Mouse (Mus musculus) MEL (cell line): ENCODE data around the gene Rtbdn. TPM values are rescaled to one million over a fixed set of nuclear protein-coding genes. Genes with fewer than 3 reads are reported as not detected.

Source experiments
- DNase-seq: peaks from one replicate; pipeline ENCODE4 v3.0.0; 2011; ENCODE audit warnings: low read depth, low spot score
- H3K27ac ChIP-seq: 2 replicates; pipeline ENCODE4 v1.5.1; 2012; ENCODE audit warnings: low read depth, mild to moderate bottlenecking, control low read depth, low read length, moderate library complexity; ENCODE audit not compliant: control insufficient read depth
- H3K27me3 ChIP-seq, 2 experiments: fragments of 150-350 bp in 1 of 2; sonication (generic) in 1 of 2; 2 replicates each; pipeline ENCODE4 v1.6.1; 2012; ENCODE audit warnings: low read length in 2 of 2, mild to moderate bottlenecking in 2 of 2, improper control_type of control experiment in 1 of 2, moderate library complexity in 1 of 2; ENCODE audit not compliant: insufficient read depth in 2 of 2, control insufficient read depth in 1 of 2
- H3K36me3 ChIP-seq, 2 experiments: 2 replicates each; pipeline ENCODE4 v1.6.1; 2012 to 2014; ENCODE audit warnings: low read length in 2 of 2, improper control_type of control experiment in 1 of 2, inconsistent platforms in 1 of 2, mild to moderate bottlenecking in 1 of 2; ENCODE audit not compliant: insufficient read depth in 2 of 2, control insufficient read depth in 1 of 2
- H3K4me1 ChIP-seq, 2 experiments: fragments of 150-350 bp in 1 of 2; sonication (generic) in 1 of 2; 2 replicates each; pipeline ENCODE4 v1.6.1; 2012; ENCODE audit warnings: low read length in 2 of 2, improper control_type of control experiment in 1 of 2, mild to moderate bottlenecking in 1 of 2; ENCODE audit not compliant: insufficient read depth in 2 of 2, control insufficient read depth in 1 of 2
- H3K4me3 ChIP-seq, 2 experiments: fragments of 150-350 bp in 1 of 2; sonication (generic) in 1 of 2; 2 replicates each; pipeline ENCODE4 v1.5.1; 2012; ENCODE audit warnings: low read depth in 2 of 2, low read length in 2 of 2, mild to moderate bottlenecking in 2 of 2, moderate library complexity in 2 of 2, control low read depth in 1 of 2, improper control_type of control experiment in 1 of 2; ENCODE audit not compliant: control insufficient read depth in 1 of 2, insufficient read depth in 1 of 2
- H3K79me2 ChIP-seq: 2 replicates; pipeline ENCODE4 v1.6.1; 2012; ENCODE audit warnings: mild to moderate bottlenecking, low read length, moderate library complexity; ENCODE audit not compliant: control insufficient read depth, poor library complexity, insufficient read depth
- H3K9ac ChIP-seq: 2 replicates; pipeline ENCODE4 v1.6.1; 2012; ENCODE audit warnings: low read depth, mild to moderate bottlenecking, control low read depth, low read length, moderate library complexity; ENCODE audit not compliant: control insufficient read depth, poor library complexity, severe bottlenecking
- H3K9me3 ChIP-seq: fragments of 150-350 bp; sonication (generic); replicated peaks from 2 replicates; pipeline ENCODE4 v1.6.1; 2012; ENCODE audit warnings: mild to moderate bottlenecking, low read length, improper control_type of control experiment, moderate library complexity; ENCODE audit not compliant: insufficient read depth
- BHLHE40 ChIP-seq: IDR thresholded peaks from 2 replicates; pipeline ENCODE4 v1.6.1; 2012; ENCODE audit warnings: low read depth, mild to moderate bottlenecking, inconsistent platforms, low read length, improper control_type of control experiment, borderline replicate concordance
- CHD1 ChIP-seq: IDR thresholded peaks from 2 replicates; pipeline ENCODE4 v1.6.1; 2012; ENCODE audit warnings: low read depth, mild to moderate bottlenecking, inconsistent platforms, low read length, improper control_type of control experiment
- CHD2 ChIP-seq: IDR thresholded peaks from 2 replicates; pipeline ENCODE4 v1.6.1; 2011; ENCODE audit warnings: low read length, improper control_type of control experiment
- E2F4 ChIP-seq: IDR thresholded peaks from 2 replicates; pipeline ENCODE4 v1.6.1; 2011; ENCODE audit warnings: low read depth, low read length, improper control_type of control experiment, borderline replicate concordance
- ELF1 ChIP-seq: IDR thresholded peaks from 2 replicates; pipeline ENCODE4 v1.6.1; 2014; ENCODE audit warnings: low read depth, mild to moderate bottlenecking, inconsistent platforms, low read length, improper control_type of control experiment, moderate library complexity
- EP300 ChIP-seq, 2 experiments: IDR thresholded peaks; 2 replicates each; pipeline ENCODE4 v1.6.1; 2011; ENCODE audit warnings: improper control_type of control experiment in 2 of 2, low read length in 2 of 2, low read depth in 1 of 2, mild to moderate bottlenecking in 1 of 2
- ETS1 ChIP-seq: IDR thresholded peaks from 2 replicates; pipeline ENCODE4 v1.6.1; 2012; ENCODE audit warnings: low read depth, mild to moderate bottlenecking, inconsistent platforms, low read length, improper control_type of control experiment, moderate library complexity
- GATA1 ChIP-seq: IDR thresholded peaks from 2 replicates; pipeline ENCODE4 v1.6.1; 2011; ENCODE audit warnings: low read depth, low read length, improper control_type of control experiment
- HCFC1 ChIP-seq: IDR thresholded peaks from 2 replicates; pipeline ENCODE4 v1.6.1; 2012; ENCODE audit warnings: low read depth, mild to moderate bottlenecking, inconsistent platforms, low read length, improper control_type of control experiment, moderate library complexity
- JUND ChIP-seq: IDR thresholded peaks from 2 replicates; pipeline ENCODE4 v1.6.1; 2011; ENCODE audit warnings: low read depth, mild to moderate bottlenecking, improper control_type of control experiment, low read length
- KAT2A ChIP-seq: conservative IDR thresholded peaks from 2 replicates; pipeline ENCODE4 v1.6.1; 2012; ENCODE audit warnings: low read depth, low read length, improper control_type of control experiment, inconsistent platforms
- MAFK ChIP-seq: IDR thresholded peaks from 2 replicates; pipeline ENCODE4 v1.6.1; 2011; ENCODE audit warnings: low read depth, mild to moderate bottlenecking, low read length, improper control_type of control experiment, borderline replicate concordance
- MAX ChIP-seq: IDR thresholded peaks from 2 replicates; pipeline ENCODE4 v1.6.1; 2011; ENCODE audit warnings: low read length, improper control_type of control experiment
- MAZ ChIP-seq: IDR thresholded peaks from 2 replicates; pipeline ENCODE4 v1.6.1; 2012; ENCODE audit warnings: low read depth, mild to moderate bottlenecking, inconsistent platforms, low read length, improper control_type of control experiment
- MEF2A ChIP-seq: IDR thresholded peaks from 2 replicates; pipeline ENCODE4 v1.6.1; 2014; ENCODE audit warnings: low read depth, mild to moderate bottlenecking, inconsistent platforms, low read length, improper control_type of control experiment; ENCODE audit not compliant: poor library complexity, insufficient replicate concordance, severe bottlenecking; ENCODE audit errors: extremely low read depth
- MXI1 ChIP-seq: IDR thresholded peaks from 2 replicates; pipeline ENCODE4 v1.6.1; 2011; ENCODE audit warnings: mild to moderate bottlenecking, low read depth, low read length, improper control_type of control experiment
- MYB ChIP-seq: IDR thresholded peaks from 2 replicates; pipeline ENCODE4 v1.6.1; 2011; ENCODE audit warnings: mild to moderate bottlenecking, low read depth, low read length, improper control_type of control experiment
- MYC ChIP-seq: IDR thresholded peaks from 2 replicates; pipeline ENCODE4 v1.6.1; 2011; ENCODE audit warnings: low read depth, mild to moderate bottlenecking, low read length, improper control_type of control experiment, moderate library complexity
- NELFE ChIP-seq: IDR thresholded peaks from 2 replicates; pipeline ENCODE4 v1.6.1; 2011; ENCODE audit warnings: low read depth, low read length, improper control_type of control experiment
- POLR2A ChIP-seq, 2 experiments: IDR thresholded peaks; 2 replicates each; pipeline ENCODE4 v1.6.1; 2011 to 2012; ENCODE audit warnings: low read length in 2 of 2, mild to moderate bottlenecking in 2 of 2, control low read depth in 1 of 2, improper control_type of control experiment in 1 of 2, low read depth in 1 of 2, moderate library complexity in 1 of 2; ENCODE audit not compliant: control insufficient read depth in 1 of 2, insufficient read depth in 1 of 2, poor library complexity in 1 of 2
- POLR2AphosphoS2 ChIP-seq: IDR thresholded peaks from 2 replicates; pipeline ENCODE4 v1.6.1; 2011; ENCODE audit warnings: low read length, improper control_type of control experiment
- POLR2AphosphoS5 ChIP-seq: IDR thresholded peaks from 2 replicates; pipeline ENCODE4 v1.6.1; 2012; ENCODE audit warnings: low read depth, borderline replicate concordance, mild to moderate bottlenecking, inconsistent platforms, low read length, moderate library complexity, mixed read lengths
- RAD21 ChIP-seq: IDR thresholded peaks from 2 replicates; pipeline ENCODE4 v1.6.1; 2011; ENCODE audit warnings: mild to moderate bottlenecking, low read depth, low read length, improper control_type of control experiment
- SIN3A ChIP-seq: IDR thresholded peaks from 2 replicates; pipeline ENCODE4 v1.6.1; 2012; ENCODE audit warnings: low read length, improper control_type of control experiment, inconsistent platforms
- TBP ChIP-seq: IDR thresholded peaks from 2 replicates; pipeline ENCODE4 v1.8.0; 2011; ENCODE audit warnings: low read depth, low read length, improper control_type of control experiment
- TCF12 ChIP-seq: IDR thresholded peaks from 2 replicates; pipeline ENCODE4 v1.6.1; 2014; ENCODE audit warnings: low read depth, mild to moderate bottlenecking, inconsistent platforms, low read length, improper control_type of control experiment, moderate library complexity
- UBTF ChIP-seq: IDR thresholded peaks from 2 replicates; pipeline ENCODE4 v1.6.1; 2012; ENCODE audit warnings: low read depth, mild to moderate bottlenecking, inconsistent platforms, low read length, improper control_type of control experiment, moderate library complexity, borderline replicate concordance; ENCODE audit not compliant: insufficient read depth
- USF1 ChIP-seq: IDR thresholded peaks from 2 replicates; pipeline ENCODE4 v1.6.1; 2014; ENCODE audit warnings: low read depth, mild to moderate bottlenecking, inconsistent platforms, low read length, improper control_type of control experiment, moderate library complexity
- ZC3H11A ChIP-seq: IDR thresholded peaks from 2 replicates; pipeline ENCODE4 v1.6.1; 2012; ENCODE audit warnings: low read depth, mild to moderate bottlenecking, inconsistent platforms, low read length, improper control_type of control experiment
- ZKSCAN1 ChIP-seq: IDR thresholded peaks from 2 replicates; pipeline ENCODE4 v1.6.1; 2012; ENCODE audit warnings: low read depth, mild to moderate bottlenecking, inconsistent platforms, low read length, improper control_type of control experiment, moderate library complexity
- ZMIZ1 ChIP-seq: IDR thresholded peaks from 2 replicates; pipeline ENCODE4 v1.6.1; 2012; ENCODE audit warnings: low read depth, mild to moderate bottlenecking, inconsistent platforms, low read length, improper control_type of control experiment, moderate library complexity
- ZNF384 ChIP-seq: IDR thresholded peaks from 2 replicates; pipeline ENCODE4 v1.6.1; 2012; ENCODE audit warnings: low read depth, mild to moderate bottlenecking, inconsistent platforms, low read length, improper control_type of control experiment
- polyA plus RNA-seq, 2 experiments: library from polyadenylated mRNA; stranded (reverse) in 1 of 2; unstranded in 1 of 2; fragments of >175 nt in 1 of 2; fragments of >200 nt in 1 of 2; gene quantifications; 2 replicates each; pipeline versions ENCODE4 v1.2.1 to v1.2.4; 2012; ENCODE audit warnings: low replicate concordance in 2 of 2, low read depth in 1 of 2; ENCODE audit not compliant: insufficient read length in 2 of 2, insufficient read depth in 1 of 2, missing spikeins in 1 of 2
- total RNA-seq: library from RNA; depleted of rRNA; stranded (reverse); fragments of 300-350 nt; gene quantifications from 2 replicates; pipeline ENCODE4 v1.2.3, GENCODE M21; 2012

Gene Rtbdn
- total and polyA plus RNA-seq, 3 experiments, result 0.08 to 0.11 TPM; not detected in 1

DNA sequence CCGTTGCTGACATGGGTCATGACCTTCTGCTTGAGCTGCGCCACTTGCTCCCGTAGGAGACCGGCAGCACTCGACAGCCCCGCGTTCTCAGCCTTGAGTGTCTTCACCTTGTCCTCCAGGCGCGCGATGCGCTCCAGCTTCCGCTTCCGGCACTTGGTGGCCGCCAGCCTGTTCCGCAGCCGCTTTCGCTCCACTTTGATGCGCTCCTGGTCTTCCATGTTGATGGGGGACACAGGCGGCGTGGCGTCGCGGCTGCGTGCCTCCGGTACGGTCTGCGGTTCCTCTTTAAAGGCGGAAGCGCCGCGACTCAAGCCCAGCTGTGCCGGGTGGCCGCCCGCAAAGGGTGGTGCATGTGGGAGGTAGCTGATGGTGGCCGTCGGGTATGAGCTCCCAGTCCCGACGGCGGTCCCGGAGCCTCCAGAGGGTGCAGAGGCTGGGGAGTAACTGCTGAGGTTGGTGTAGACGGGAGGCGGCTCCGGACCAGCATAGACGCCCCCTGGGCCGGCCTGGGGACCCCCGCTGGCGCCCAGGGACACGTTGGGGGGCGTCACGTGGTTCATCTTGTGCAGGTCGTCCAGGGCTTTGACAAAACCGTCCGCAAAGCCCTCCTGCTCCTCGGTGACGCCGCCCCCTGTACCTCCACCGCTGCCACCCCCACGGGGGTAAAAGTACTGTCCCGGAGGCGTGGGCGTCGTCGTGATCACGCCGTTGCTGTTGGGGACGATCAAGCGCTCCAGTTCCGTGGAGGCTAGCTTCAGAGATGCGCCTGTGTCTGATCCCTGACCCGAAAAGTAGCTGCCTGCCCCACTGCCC lies 30.9 kb downstream of the Rtbdn start (continued):
- TF ChIP-seq ZC3H11A, result no peak
- peak; percentile 66 for TF ChIP-seq SIN3A
- TF ChIP-seq ZMIZ1, result peak; percentile 44
- TF ChIP-seq MYB, result no peak

DNA sequence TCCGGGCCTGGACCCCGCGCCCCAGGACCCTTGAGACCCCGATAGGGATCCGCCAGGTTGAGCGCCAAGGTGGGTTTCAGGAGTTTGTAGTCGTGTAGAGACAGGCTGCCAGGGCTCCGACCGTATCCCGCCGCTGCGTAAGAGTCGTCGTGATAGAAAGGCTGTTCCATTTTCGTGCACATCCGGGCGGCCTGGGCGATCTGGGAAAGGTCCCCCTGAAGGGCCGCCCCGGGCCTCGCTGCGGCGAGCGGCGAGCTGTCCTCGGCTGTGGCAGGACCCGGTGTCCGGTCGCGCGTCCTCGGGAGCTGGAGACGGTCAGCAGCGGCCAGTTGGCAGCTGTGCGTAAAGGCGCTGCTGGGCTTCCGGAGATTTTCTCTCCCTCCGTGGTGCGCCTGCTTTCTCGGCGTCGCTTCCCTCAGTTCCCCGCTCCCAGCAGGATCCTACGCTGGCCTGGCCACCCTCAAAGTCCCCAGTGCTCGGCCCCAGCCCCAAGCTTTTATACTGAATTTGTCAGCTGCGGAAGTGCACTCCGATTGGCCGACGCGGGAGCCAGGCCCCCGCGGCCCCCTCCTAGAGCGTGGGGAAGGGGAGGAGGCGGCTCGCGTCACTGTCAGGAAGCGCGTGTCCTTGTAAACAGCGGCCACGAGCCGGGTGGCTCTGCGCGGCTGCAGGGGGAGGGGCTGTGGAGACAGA lies 31.6 kb downstream of the Rtbdn start, which contains the start of gene Junb:
TSS of gene Junb (minus strand) at position 471 of the 693 bp plus-strand sequence.
- Histone ChIP-seq H3K27me3 (no peaks in the 10 kb centered on the region), H3K9me3 (no peaks in the 10 kb centered on the region), H3K79me2 (peaks cover 22% of the 10 kb centered on the region), H3K4me3 (peak within 1 kb of the TSS; percentile 84 to 86), H3K9ac (peak within 1 kb of the TSS; percentile 88), H3K4me1 (peaks cover 12 to 52% of the 10 kb centered on the region in 2 experiments), H3K27ac (peak within 1 kb of the TSS; percentile 89), H3K36me3 (peaks cover 0 to 23% of the 10 kb centered on the region in 2 experiments; a peak in 2 of 4 replicates)
- peak; percentile 96 for DNase-seq
- TF ChIP-seq TCF12 (peak; percentile 74), ZMIZ1 (peak; percentile 100), ZNF384 (0 out of 2 replicates have a peak, but pooled peaks have one; percentile 5), E2F4 (no peak), CHD1 (no peak), MXI1 (peak; percentile 98), SIN3A (peak; percentile 100), BHLHE40 (peak; percentile 57; the same call in 1 of the 2 replicates), MAFK (no peak; the same call in 1 of the 2 replicates), HCFC1 (peak; percentile 79), USF1 (peak; percentile 58), CHD2 (0 out of 2 replicates have a peak, but pooled peaks have one; percentile 20), RAD21 (no peak), TBP (peak; percentile 97), ELF1 (peak; percentile 99), UBTF (no peak), POLR2AphosphoS5 (peak; percentile 90), POLR2AphosphoS2 (peak; percentile 100), MEF2A (0 out of 2 replicates have a peak, but pooled peaks have one; percentile 13), NELFE (peak; percentile 100), MAZ (peak; percentile 99), POLR2A (IDR thresholded peaks at IDR 0.05; ENCODE audit: control insufficient read depth in 1 of 2, insufficient read depth in 1 of 2, low read depth in 1 of 2, low read length in 2 of 2, poor library complexity in 1 of 2) (peak; percentile 99 to 100), ETS1 (peak; percentile 95), KAT2A (no peak; the same call in none of the 2 replicates), JUND (no peak), ZKSCAN1 (no peak), EP300 (IDR thresholded peaks at IDR 0.05; ENCODE audit: low read depth in 1 of 2, low read length in 2 of 2) (peak in 1 of 2 experiments; percentile 59; a peak in 2 of 4 replicates), GATA1 (no peak), MYC (peak; percentile 57; the same call in 1 of the 2 replicates), MAX (peak; percentile 98)
